Mouse (Mus musculus) E14TG2a.4 (cell line): ENCODE measurements around the gene Arhgap6.

Experiments
- H3K27me3 ChIP-seq: 2 replicates; pipeline ENCODE4 v1.6.1; 2014; ENCODE audit warnings: low read length, control low read depth; ENCODE audit not compliant: insufficient read depth
- H3K36me3 ChIP-seq: 2 replicates; pipeline ENCODE4 v1.6.1; 2014; ENCODE audit warnings: low read length, control low read depth; ENCODE audit not compliant: insufficient read depth
- H3K4me1 ChIP-seq: replicated peaks from 2 replicates; pipeline ENCODE4 v1.6.1; 2014; ENCODE audit warnings: low read depth, low read length, control low read depth
- H3K4me3 ChIP-seq: replicated peaks from 2 replicates; pipeline ENCODE4 v1.5.1; 2014; ENCODE audit warnings: mild to moderate bottlenecking, low read length
- H3K9me3 ChIP-seq: 2 replicates; pipeline ENCODE4 v1.6.1; 2014; ENCODE audit warnings: low read length, control low read depth
- CTCF ChIP-seq: conservative IDR thresholded peaks from 2 replicates; pipeline ENCODE4 v1.5.1; 2014; ENCODE audit warnings: low read length
- NANOG ChIP-seq: IDR thresholded peaks from 2 replicates; pipeline ENCODE4 v1.6.1; 2014; ENCODE audit warnings: borderline replicate concordance, low read length, mixed read lengths
- POU5F1 ChIP-seq: IDR thresholded peaks from 2 replicates; pipeline ENCODE4 v1.6.1; 2014; ENCODE audit warnings: low read length, borderline replicate concordance

Arhgap6 gene

DNA sequence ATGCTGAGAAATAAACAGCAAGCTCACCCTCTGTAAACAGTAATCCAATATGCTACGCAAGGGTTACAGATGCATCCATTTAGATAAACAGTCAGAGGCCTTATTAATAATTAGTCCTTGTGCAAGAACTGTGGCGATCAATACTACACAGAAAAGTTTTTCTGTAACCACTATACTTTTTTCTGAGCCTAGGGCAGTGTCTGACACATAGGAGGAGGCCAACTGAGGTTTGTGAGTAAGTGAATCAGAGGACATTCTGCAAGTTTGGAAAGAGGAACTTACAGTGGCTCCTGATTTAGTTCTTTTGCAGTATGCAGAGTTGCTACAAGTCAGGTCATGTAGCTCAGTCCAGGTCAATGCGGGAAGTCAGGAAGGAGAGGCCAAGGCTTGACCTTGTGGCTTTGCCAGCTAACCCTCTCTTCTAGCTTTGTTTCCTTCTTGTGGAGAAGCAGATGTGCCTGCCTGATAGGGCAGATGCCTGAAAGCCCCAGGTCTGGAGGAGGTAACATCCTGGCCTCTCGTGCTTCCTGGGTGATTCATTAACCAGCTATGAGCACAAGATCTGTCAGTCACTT lies 311.2 kb downstream of the Arhgap6 start:
- Histone ChIP-seq H3K4me1 (no peaks in the 10 kb centered on the region), H3K9me3 (no peaks in the 10 kb centered on the region), H3K27me3 (no peaks in the 10 kb centered on the region), H3K36me3 (no peaks in the 10 kb centered on the region), H3K4me3 (no peak overlapping the region)
- TF ChIP-seq NANOG, result no peak
- no peak for TF ChIP-seq CTCF
- no peak for TF ChIP-seq POU5F1

DNA sequence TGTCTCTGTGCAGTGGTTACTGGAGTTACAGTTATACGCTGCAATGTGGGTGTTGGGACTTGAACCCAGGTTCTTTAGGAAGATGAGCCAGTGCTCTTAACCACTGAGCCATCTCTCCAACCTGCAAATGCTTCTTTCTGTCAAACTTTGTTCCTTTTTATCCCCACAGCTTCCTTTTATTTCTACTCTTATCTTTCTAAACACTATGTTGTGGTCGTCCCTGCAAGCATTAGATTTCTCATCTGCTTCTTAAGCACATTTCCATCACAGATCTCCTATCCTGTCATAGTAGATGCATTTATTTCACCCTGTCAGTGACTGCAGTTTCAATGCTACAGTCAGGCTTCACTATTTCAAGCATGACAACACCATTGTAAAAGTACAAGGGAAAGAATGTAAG lies 312.5 kb downstream of the Arhgap6 start:
- TF ChIP-seq NANOG (no peak), POU5F1 (no peak), CTCF (no peak)
- no peaks in the 10 kb centered on the region for H3K27me3 ChIP-seq

GRCm38 (mm10) chrX:169110031-169110430 lies 315.1 kb downstream of the Arhgap6 start:
- TF ChIP-seq POU5F1 (no peak), NANOG (no peak), CTCF (no peak)
- Histone ChIP-seq H3K27me3 (no peaks in the 10 kb centered on the region), H3K4me3 (no peak overlapping the region)

More for the DNA sequence above, 312.5 kb downstream of the Arhgap6 start:
- Histone ChIP-seq H3K4me1 (no peaks in the 10 kb centered on the region), H3K9me3 (no peaks in the 10 kb centered on the region), H3K36me3 (no peaks in the 10 kb centered on the region), H3K4me3 (no peak overlapping the region)

GRCm38 (mm10) chrX:169112662-169113061 lies 317.8 kb downstream of the Arhgap6 start:
- TF ChIP-seq NANOG (no peak), CTCF (no peak), POU5F1 (no peak)
- Histone ChIP-seq H3K36me3 (no peaks in the 10 kb centered on the region), H3K4me1 (no peaks in the 10 kb centered on the region), H3K9me3 (no peaks in the 10 kb centered on the region), H3K27me3 (no peaks in the 10 kb centered on the region), H3K4me3 (no peak overlapping the region)

More at GRCm38 (mm10) chrX:169110031-169110430, 315.1 kb downstream of the Arhgap6 start:
- Histone ChIP-seq H3K4me1 (no peaks in the 10 kb centered on the region), H3K36me3 (no peaks in the 10 kb centered on the region), H3K9me3 (no peaks in the 10 kb centered on the region)

- no peaks in the 10 kb centered on the region for H3K4me1 ChIP-seq
- H3K9me3 ChIP-seq, result no peaks in the 10 kb centered on the region
- no peak overlapping the region for H3K4me3 ChIP-seq
- no peaks in the 10 kb centered on the region for H3K27me3 ChIP-seq
- H3K36me3 ChIP-seq, result no peaks in the 10 kb centered on the region
- TF ChIP-seq NANOG (no peak), CTCF (no peak), POU5F1 (no peak)
Measured at GRCm38 (mm10) chrX:169123115-169123772, 328.3 kb downstream of the Arhgap6 start.

DNA sequence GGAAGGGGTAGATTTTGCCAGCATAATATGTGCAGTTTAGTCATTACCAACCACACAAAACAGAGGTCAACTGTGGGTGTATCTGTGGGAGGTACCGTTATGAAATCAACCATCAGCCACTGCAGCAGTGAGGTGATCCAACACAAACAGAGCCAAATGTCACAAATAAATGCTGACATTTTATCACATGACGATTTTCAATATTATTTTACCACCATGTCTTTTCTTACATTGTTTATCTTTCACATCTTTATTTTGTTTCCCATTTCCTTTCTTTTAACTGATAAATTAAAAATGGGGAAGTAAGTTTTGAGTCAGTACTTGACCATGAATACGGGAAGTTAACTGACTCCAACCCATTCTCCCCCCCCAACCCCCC lies 328.9 kb downstream of the Arhgap6 start:
- Histone ChIP-seq H3K4me1 (no peaks in the 10 kb centered on the region), H3K27me3 (no peaks in the 10 kb centered on the region), H3K36me3 (no peaks in the 10 kb centered on the region), H3K9me3 (no peaks in the 10 kb centered on the region), H3K4me3 (no peak overlapping the region)
- TF ChIP-seq CTCF (no peak), NANOG (no peak), POU5F1 (no peak)

- H3K36me3 ChIP-seq, result no peaks in the 10 kb centered on the region
- H3K27me3 ChIP-seq, result no peaks in the 10 kb centered on the region
- TF ChIP-seq POU5F1 (no peak), NANOG (no peak), CTCF (no peak)
- no peak overlapping the region for H3K4me3 ChIP-seq
- peaks cover 33% of the 10 kb centered on the region for H3K9me3 ChIP-seq
- H3K4me1 ChIP-seq, result no peaks in the 10 kb centered on the region
Measured at GRCm38 (mm10) chrX:169139758-169140157, 344.9 kb downstream of the Arhgap6 start.

DNA sequence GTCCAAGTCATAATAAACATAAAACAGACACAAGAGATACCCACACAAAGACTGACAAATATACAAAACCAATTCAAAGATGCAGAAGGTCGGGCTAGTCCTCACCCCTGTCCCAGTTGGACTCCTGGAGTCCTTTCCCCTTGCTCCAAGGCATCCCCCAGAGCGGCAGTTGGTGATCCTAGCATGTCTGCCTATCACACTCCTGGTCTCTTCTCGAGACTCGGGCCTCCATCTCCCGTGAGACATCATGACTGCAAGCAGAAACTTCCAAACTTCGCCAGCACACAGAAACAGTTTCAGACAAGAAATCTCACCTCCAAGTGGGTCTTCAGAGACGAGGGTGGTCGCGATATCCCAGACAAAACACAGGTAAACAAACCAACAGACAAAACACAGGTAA lies 345.6 kb downstream of the Arhgap6 start:
- Histone ChIP-seq H3K36me3 (no peaks in the 10 kb centered on the region), H3K4me3 (no peak overlapping the region), H3K4me1 (no peaks in the 10 kb centered on the region), H3K9me3 (peaks cover 32% of the 10 kb centered on the region), H3K27me3 (no peaks in the 10 kb centered on the region)
- TF ChIP-seq POU5F1, result no peak
- TF ChIP-seq CTCF, result no peak
- no peak for TF ChIP-seq NANOG
